Mouse (Mus musculus): Measurements from ENCODE around the gene Zfp846. TPM values are rescaled to one million over a fixed set of nuclear protein-coding genes. Genes with fewer than 3 reads are reported as not detected.
"Not testable (repeated sequence)": the region's sequence is repeated elsewhere in the genome, so short reads cannot be mapped to it uniquely, and the experiment has no call there.

Zfp846 gene
- polyA plus RNA-seq, 1 experiment from 2014 or later = 18.9 TPM

DNA sequence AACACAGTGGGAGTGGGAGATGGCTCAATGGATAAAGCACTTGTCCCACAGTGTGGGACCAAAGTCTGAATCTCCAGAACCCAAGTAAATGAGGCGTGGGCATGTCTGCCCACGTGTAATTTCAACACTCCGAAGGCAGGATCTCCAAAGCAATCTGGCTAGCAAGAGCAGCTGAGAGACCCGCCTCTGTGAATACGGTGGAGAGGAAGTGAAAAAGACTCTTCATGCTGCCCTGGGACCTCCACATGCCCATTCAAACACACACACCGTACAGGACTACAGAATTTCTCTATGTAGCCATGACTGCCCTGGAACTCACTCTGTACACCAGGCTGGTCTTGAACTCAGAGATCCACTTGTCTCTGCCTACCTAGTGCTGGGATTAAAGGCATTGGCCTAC, 20.2 kb downstream of the Zfp846 start:
- H3K4me3 ChIP-seq = no peak overlapping the region
- 76% methylated on average over 6 of the region's 6 CpGs for WGBS
- peaks cover 13% of the 10 kb centered on the region for H3K36me3 ChIP-seq
- no peak overlapping the region for H3K27ac ChIP-seq (replicated peaks)
- peaks cover 1% of the 10 kb centered on the region for H3K4me1 ChIP-seq
- no peak for DNase-seq (ENCODE audit: low spot score)
- H3K9me3 ChIP-seq (replicated peaks) = no peaks in the 10 kb centered on the region
- no peaks in the 10 kb centered on the region for H3K27me3 ChIP-seq (ENCODE audit: low read depth, poor library complexity, severe bottlenecking)

DNA sequence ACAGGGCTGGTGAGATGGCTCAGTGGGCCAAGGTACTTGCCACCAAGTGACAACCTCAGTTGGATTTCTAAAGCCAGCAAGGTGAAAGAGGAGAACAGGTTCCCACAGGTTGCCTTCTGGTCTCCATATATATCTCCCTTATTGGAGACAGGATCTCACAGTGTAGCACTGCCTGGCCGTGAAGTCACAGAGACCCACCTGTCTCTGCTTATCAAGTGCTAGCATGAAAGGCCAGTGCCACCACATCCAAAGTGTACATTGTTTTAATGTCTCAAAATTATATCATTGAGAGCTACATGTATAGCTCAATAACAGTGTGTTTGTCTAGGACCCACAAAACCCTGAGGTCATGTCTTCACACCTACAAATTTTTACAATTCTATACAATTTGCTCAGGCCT, 25.2 kb downstream of the Zfp846 start:
- Histone ChIP-seq H3K9me3 (replicated peaks) (no peaks in the 10 kb centered on the region; the same call in 1 of the 2 replicates), H3K4me3 (peak overlapping the region; percentile 81), H3K27ac (replicated peaks) (peak overlapping the region; percentile 98; the same call in 1 of the 2 replicates), H3K27me3 (ENCODE audit: low read depth, poor library complexity, severe bottlenecking) (no peaks in the 10 kb centered on the region), H3K4me1 (peaks cover 13% of the 10 kb centered on the region), H3K36me3 (peaks cover 16% of the 10 kb centered on the region)
- WGBS = 89% methylated on average over 1 of the region's 1 CpGs
- no peak for DNase-seq (ENCODE audit: low spot score)

GRCm38 (mm10) chr9:20607100-20607974, 26.2 kb downstream of the Zfp846 start:
- peak overlapping the region; percentile 81 for H3K4me3 ChIP-seq
- peak overlapping the region; percentile 98 for H3K27ac ChIP-seq (replicated peaks)
- WGBS = under 1% methylated on average over 57 of the region's 57 CpGs
- peaks cover 16% of the 10 kb centered on the region for H3K36me3 ChIP-seq
- H3K9me3 ChIP-seq (replicated peaks) = no peaks in the 10 kb centered on the region; the same call in 1 of the 2 replicates
- peak; percentile 93 for DNase-seq (ENCODE audit: low spot score)
- H3K4me1 ChIP-seq = peaks cover 13% of the 10 kb centered on the region
- no peaks in the 10 kb centered on the region for H3K27me3 ChIP-seq (ENCODE audit: low read depth, poor library complexity, severe bottlenecking)

- Histone ChIP-seq H3K27ac (replicated peaks) (no peak overlapping the region), H3K9me3 (replicated peaks) (no peaks in the 10 kb centered on the region; the same call in 1 of the 2 replicates), H3K27me3 (ENCODE audit: low read depth, poor library complexity, severe bottlenecking) (no peaks in the 10 kb centered on the region), H3K4me1 (peaks cover 13% of the 10 kb centered on the region), H3K4me3 (no peak overlapping the region), H3K36me3 (peaks cover 16% of the 10 kb centered on the region)
- WGBS = 88% methylated on average over 5 of the region's 5 CpGs
- DNase-seq (ENCODE audit: low spot score) = no peak
Measured at GRCm38 (mm10) chr9:20609831-20610464, 28.9 kb downstream of the Zfp846 start.

GRCm38 (mm10) chr9:20611976-20612375, 30.9 kb downstream of the Zfp846 start:
- 80% methylated on average over 5 of the region's 5 CpGs for WGBS
- H3K27me3 ChIP-seq (ENCODE audit: low read depth, poor library complexity, severe bottlenecking) = no peaks in the 10 kb centered on the region
- H3K9me3 ChIP-seq (replicated peaks) = no peaks in the 10 kb centered on the region; the same call in 1 of the 2 replicates
- peaks cover 16% of the 10 kb centered on the region for H3K36me3 ChIP-seq
- H3K4me3 ChIP-seq = no peak overlapping the region
- peaks cover 5% of the 10 kb centered on the region; the same call in 1 of the 2 replicates for H3K4me1 ChIP-seq
- no peak overlapping the region for H3K27ac ChIP-seq (replicated peaks)
- DNase-seq (ENCODE audit: low spot score) = no peak

- WGBS = 94% methylated on average over 2 of the region's 2 CpGs
Measured at GRCm38 (mm10) chr9:20616685-20617084, 35.6 kb downstream of the Zfp846 start.

DNA sequence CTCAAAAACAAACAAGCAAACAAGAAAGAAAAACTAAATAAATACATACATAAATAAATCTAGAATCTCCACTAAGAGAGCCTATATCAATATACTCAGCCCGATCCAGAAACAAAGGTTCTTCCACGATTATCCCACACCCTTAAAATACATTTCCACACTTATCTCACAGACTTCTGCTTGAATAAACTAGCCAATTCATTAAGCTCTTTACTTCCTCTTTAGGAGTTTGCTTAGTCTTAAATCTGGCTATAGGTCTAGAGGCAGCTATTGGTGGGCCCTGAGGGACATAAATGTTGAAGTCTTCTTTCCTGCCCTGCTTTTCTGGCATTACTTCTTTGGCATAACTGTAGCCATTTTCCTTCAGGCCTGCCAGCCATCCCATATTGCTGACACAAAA, 50.2 kb downstream of the Zfp846 start:
- Histone ChIP-seq H3K4me3 (no peak overlapping the region), H3K4me1 (no peaks in the 10 kb centered on the region), H3K27ac (replicated peaks) (no peak overlapping the region), H3K9me3 (replicated peaks) (no peaks in the 10 kb centered on the region), H3K36me3 (0 out of 2 replicates have a peak, but pooled peaks cover 7% of the 10 kb centered on the region), H3K27me3 (ENCODE audit: low read depth, poor library complexity, severe bottlenecking) (no peaks in the 10 kb centered on the region)
- WGBS = 95% methylated on average over 2 of the region's 2 CpGs
- DNase-seq (ENCODE audit: low spot score) = no peak

More at GRCm38 (mm10) chr9:20616685-20617084, 35.6 kb downstream of the Zfp846 start:
- H3K4me3 ChIP-seq = no peak overlapping the region
- no peaks in the 10 kb centered on the region for H3K9me3 ChIP-seq (replicated peaks)
- H3K4me1 ChIP-seq = no peaks in the 10 kb centered on the region
- no peak for DNase-seq (ENCODE audit: low spot score)
- no peaks in the 10 kb centered on the region for H3K36me3 ChIP-seq
- no peaks in the 10 kb centered on the region for H3K27me3 ChIP-seq (ENCODE audit: low read depth, poor library complexity, severe bottlenecking)
- H3K27ac ChIP-seq (replicated peaks) = no peak overlapping the region

DNA sequence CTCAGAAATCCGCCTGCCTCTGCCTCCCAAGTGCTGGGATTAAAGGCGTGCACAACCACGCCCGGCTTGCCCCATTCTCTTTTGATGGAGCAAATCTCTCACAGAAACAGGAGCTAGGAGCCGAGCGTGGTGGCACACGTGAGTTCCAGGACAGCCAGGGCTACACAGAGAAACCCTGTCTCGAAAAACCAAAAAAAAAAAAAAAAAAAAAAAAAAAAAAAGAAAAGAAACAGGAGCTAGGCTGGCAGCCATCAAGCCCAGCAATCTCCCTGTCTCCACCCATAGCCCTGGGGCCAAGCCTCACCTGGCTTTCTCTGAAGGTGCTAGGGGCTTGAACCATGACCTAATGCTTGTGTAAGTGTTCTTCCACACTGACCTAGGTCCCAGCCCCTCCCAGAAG, 54.6 kb downstream of the Zfp846 start:
- H3K4me3 ChIP-seq; H3K4me1 ChIP-seq; H3K27ac ChIP-seq (replicated peaks); H3K27me3 ChIP-seq (ENCODE audit: low read depth, poor library complexity, severe bottlenecking); DNase-seq (ENCODE audit: low spot score); H3K9me3 ChIP-seq (replicated peaks): not testable (repeated sequence)
- WGBS = 90% methylated on average over 8 of the region's 8 CpGs
- H3K36me3 ChIP-seq = peaks cover 34% of the 10 kb centered on the region

GRCm38 (mm10) chr9:20636256-20636655, 55.2 kb downstream of the Zfp846 start:
- H3K36me3 ChIP-seq = peaks cover 34% of the 10 kb centered on the region
- H3K9me3 ChIP-seq (replicated peaks) = no peaks in the 10 kb centered on the region
- H3K4me3 ChIP-seq = no peak overlapping the region
- H3K4me1 ChIP-seq = peaks cover 6% of the 10 kb centered on the region
- no peak overlapping the region for H3K27ac ChIP-seq (replicated peaks)
- no peak for DNase-seq (ENCODE audit: low spot score)
- H3K27me3 ChIP-seq (ENCODE audit: low read depth, poor library complexity, severe bottlenecking) = no peaks in the 10 kb centered on the region
- WGBS = 79% methylated on average over 3 of the region's 3 CpGs

DNA sequence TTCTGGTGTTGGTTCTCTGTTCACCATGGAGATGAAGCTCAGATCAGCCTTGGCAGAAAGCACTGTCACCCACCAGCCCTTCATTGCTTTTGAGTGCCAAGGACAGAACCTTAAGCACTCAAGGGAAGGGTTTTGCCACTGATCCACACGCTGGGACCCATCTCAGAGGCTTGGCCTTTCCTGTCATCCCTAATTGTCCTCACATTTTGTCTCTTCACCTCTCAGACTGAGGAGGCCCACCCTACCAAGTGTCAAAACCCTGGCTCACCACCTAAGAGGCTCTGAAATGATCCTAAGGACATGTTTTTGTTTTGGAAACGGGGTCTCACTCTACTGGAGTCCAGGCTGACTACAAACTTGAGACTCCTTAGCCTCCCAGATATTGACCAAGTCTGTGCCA, 55.7 kb downstream of the Zfp846 start:
- Histone ChIP-seq H3K4me3 (no peak overlapping the region), H3K4me1 (peaks cover 12% of the 10 kb centered on the region), H3K36me3 (peaks cover 34% of the 10 kb centered on the region), H3K27ac (replicated peaks) (no peak overlapping the region), H3K9me3 (replicated peaks) (no peaks in the 10 kb centered on the region), H3K27me3 (ENCODE audit: low read depth, poor library complexity, severe bottlenecking) (no peaks in the 10 kb centered on the region)
- WGBS = 88% methylated on average over 2 of the region's 2 CpGs
- DNase-seq (ENCODE audit: low spot score) = no peak

DNA sequence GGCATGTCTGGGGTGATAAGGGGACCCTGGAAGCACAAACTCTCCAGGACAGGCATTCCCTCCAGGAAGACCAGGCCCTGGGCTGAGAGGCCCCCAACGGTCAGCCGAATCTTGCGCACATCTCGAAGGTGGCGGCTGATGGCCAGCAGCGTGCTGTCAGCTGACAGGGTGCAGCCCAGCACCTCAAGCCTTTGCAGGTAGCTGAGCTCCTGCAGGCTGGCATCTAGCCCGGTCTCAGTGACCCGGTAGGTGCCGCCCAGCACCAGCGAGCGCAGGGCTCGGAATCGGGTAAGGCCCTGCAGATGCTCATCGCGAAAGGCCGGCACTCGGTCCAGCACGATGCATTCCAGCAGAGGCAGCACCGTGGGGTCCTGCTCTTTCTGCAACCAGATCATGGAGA, 57.5 kb downstream of the Zfp846 start:
- Histone ChIP-seq H3K27ac (replicated peaks) (no peak overlapping the region), H3K9me3 (replicated peaks) (no peaks in the 10 kb centered on the region), H3K27me3 (ENCODE audit: low read depth, poor library complexity, severe bottlenecking) (no peaks in the 10 kb centered on the region), H3K36me3 (peaks cover 34% of the 10 kb centered on the region), H3K4me3 (no peak overlapping the region), H3K4me1 (peaks cover 18% of the 10 kb centered on the region)
- WGBS = 94% methylated on average over 19 of the region's 19 CpGs
- DNase-seq (ENCODE audit: low spot score) = no peak

- Histone ChIP-seq H3K4me3 (no peak overlapping the region), H3K27ac (replicated peaks) (no peak overlapping the region), H3K9me3 (replicated peaks) (no peaks in the 10 kb centered on the region), H3K4me1 (peaks cover 25% of the 10 kb centered on the region), H3K27me3 (ENCODE audit: low read depth, poor library complexity, severe bottlenecking) (no peaks in the 10 kb centered on the region), H3K36me3 (peaks cover 34% of the 10 kb centered on the region)
- no peak for DNase-seq (ENCODE audit: low spot score)
- 90% methylated on average over 4 of the region's 4 CpGs for WGBS
Measured at GRCm38 (mm10) chr9:20639486-20639885, 58.4 kb downstream of the Zfp846 start.

DNA sequence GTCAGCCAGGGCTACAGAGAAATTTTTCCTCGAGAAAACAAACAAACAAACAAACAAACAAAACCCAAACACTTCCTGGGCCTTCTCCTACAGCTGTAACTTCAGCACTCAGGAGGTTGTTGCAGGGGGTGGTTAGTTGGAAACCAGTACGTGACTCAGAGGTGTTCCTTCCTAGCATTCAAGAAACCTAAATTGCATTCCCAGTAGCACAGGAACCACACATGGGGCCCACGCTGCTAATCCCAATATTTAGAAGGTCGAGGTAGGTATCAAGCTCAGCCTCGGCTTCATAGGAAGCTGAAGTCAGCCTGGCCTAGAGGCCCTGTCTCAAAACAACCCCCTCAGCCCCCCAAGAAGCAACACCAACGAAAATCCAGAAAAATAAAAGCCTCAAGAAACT, 60.4 kb downstream of the Zfp846 start:
- peak overlapping the region; percentile 93 for H3K27ac ChIP-seq (replicated peaks)
- no peak for DNase-seq (ENCODE audit: low spot score)
- WGBS = 37% methylated on average over 6 of the region's 6 CpGs

More for the DNA sequence above, 60.4 kb downstream of the Zfp846 start:
- Histone ChIP-seq H3K9me3 (replicated peaks) (no peaks in the 10 kb centered on the region), H3K4me3 (peak overlapping the region; percentile 85), H3K27me3 (ENCODE audit: low read depth, poor library complexity, severe bottlenecking) (no peaks in the 10 kb centered on the region), H3K4me1 (peaks cover 36% of the 10 kb centered on the region), H3K36me3 (peaks cover 34% of the 10 kb centered on the region)
